Mouse (Mus musculus): ENCODE data around the gene Zfp53. TPM values are rescaled to one million over a fixed set of nuclear protein-coding genes. Genes with fewer than 3 reads are reported as not detected.

The Zfp53 gene
- 8.6 TPM in 2 replicates for polyA plus RNA-seq (2015; fragmentation: Nextera tagmentation; extraction: Ambion mirVana)

GRCm38 (mm10) chr17:21488760-21489499 lies at the start of gene Zfp53:
Zfp53 (plus strand) TSS chr17:21488998.

GRCm38 (mm10) chr17:21450138-21450704 lies 38.6 kb upstream of the Zfp53 start, which contains the start of gene Zfp51:
Zfp51 (plus strand) TSS chr17:21450374.

GRCm38 (mm10) chr17:21535096-21536001 lies 46.6 kb downstream of the Zfp53 start, which contains the start of gene Zfp52:
Zfp52 (plus strand) TSS chr17:21535539.

Other genes starting within 250 kb of the Zfp53 start
- not detected in 2 replicates for gene Vmn1r235, start 232.6 kb upstream of the Zfp53 start, polyA plus RNA-seq (2015; fragmentation: Nextera tagmentation; extraction: Ambion mirVana)
- gene Vmn1r236, start 206.1 kb upstream of the Zfp53 start, polyA plus RNA-seq (2015; fragmentation: Nextera tagmentation; extraction: Ambion mirVana), result not detected in 2 replicates
- not detected in 2 replicates for gene Vmn1r237, start 177.1 kb upstream of the Zfp53 start, polyA plus RNA-seq (2015; fragmentation: Nextera tagmentation; extraction: Ambion mirVana)
- 3.5 and 4.1 TPM in 2 replicates for gene Zfp677, start 105.2 kb upstream of the Zfp53 start, polyA plus RNA-seq (2015; fragmentation: Nextera tagmentation; extraction: Ambion mirVana)
- gene Zfp54, start 65.8 kb upstream of the Zfp53 start, polyA plus RNA-seq (2015; fragmentation: Nextera tagmentation; extraction: Ambion mirVana), result 3.2 and 3.6 TPM in 2 replicates
- 7.6 and 8.1 TPM in 2 replicates for gene Zfp51, start 38.6 kb upstream of the Zfp53 start, polyA plus RNA-seq (2015; fragmentation: Nextera tagmentation; extraction: Ambion mirVana)
- gene Zfp52, start 46.5 kb downstream of the Zfp53 start, polyA plus RNA-seq (2015; fragmentation: Nextera tagmentation; extraction: Ambion mirVana), result 2.8 TPM in 2 replicates
- gene Zfp948, start 78.0 kb downstream of the Zfp53 start, polyA plus RNA-seq (2015; fragmentation: Nextera tagmentation; extraction: Ambion mirVana), result 13.4 and 13.5 TPM in 2 replicates
- 5.3 and 7.3 TPM in 2 replicates for gene Zfp983, start 161.6 kb downstream of the Zfp53 start, polyA plus RNA-seq (2015; fragmentation: Nextera tagmentation; extraction: Ambion mirVana)
- gene Gm10226, start 202.9 kb downstream of the Zfp53 start, polyA plus RNA-seq (2015; fragmentation: Nextera tagmentation; extraction: Ambion mirVana), result 5.9 and 11.5 TPM in 2 replicates
- gene Zfp760, start 218.7 kb downstream of the Zfp53 start, polyA plus RNA-seq (2015; fragmentation: Nextera tagmentation; extraction: Ambion mirVana), result 5.6 and 6.2 TPM in 2 replicates
- gene Zfp229, start 241.8 kb downstream of the Zfp53 start, polyA plus RNA-seq (2015; fragmentation: Nextera tagmentation; extraction: Ambion mirVana), result 8.1 and 8.6 TPM in 2 replicates

Measured in neural tube, postnatal 0 days (tissue).